Mouse (Mus musculus): ENCODE results near the gene Vmn1r180.
A peak's percentile ranks its signal among the peaks of the same experiment; 100 is the strongest.
"Not testable (repeated sequence)": the region's sequence is repeated elsewhere in the genome, so short reads cannot be mapped to it uniquely, and the experiment has no call there.

The Vmn1r180 gene

GRCm38 (mm10) chr7:23950332-23950731, at the start of gene Vmn1r180:
Gene Vmn1r180 (plus strand): TSS chr7:23950632.
- DNase-seq (ENCODE audit: low spot score): no peak

- DNase-seq (ENCODE audit: low spot score): no peak
Measured at GRCm38 (mm10) chr7:23926678-23927077, 23.8 kb upstream of the Vmn1r180 start, which contains the start of gene Vmn1r179. Gene Vmn1r179 (plus strand): TSS chr7:23926978.

GRCm38 (mm10) chr7:23968044-23968443, 17.6 kb downstream of the Vmn1r180 start:
- DNase-seq (ENCODE audit: low spot score): peak; percentile 9

GRCm38 (mm10) chr7:23974315-23974714, 23.9 kb downstream of the Vmn1r180 start, which contains the start of gene Vmn1r181:
Gene Vmn1r181 (plus strand): TSS chr7:23974615.
- DNase-seq (ENCODE audit: low spot score): not testable (repeated sequence)

GRCm38 (mm10) chr7:24001391-24001790, 51.0 kb downstream of the Vmn1r180 start, which contains the start of gene V1rd19:
Gene V1rd19 (plus strand): TSS chr7:24001691.
- no peak for DNase-seq (ENCODE audit: low spot score)

Measured in layer of hippocampus, adult 9-10 months (tissue).